ENCODE assay signal across 13 mouse cellular contexts in genomic region chr9:96730311-96730625, GRCm38 (mm10). TPM values are rescaled to one million over a fixed set of nuclear protein-coding genes. Genes with fewer than 3 reads are reported as not detected.
DNase-seq lines count a peak whose midpoint lies in the region; ATAC-seq and TF ChIP-seq lines count a peak whose summit lies in the region.
"Had no signal": no experiment of that assay in that cellular context is flagged by ENCODE, and none has a peak within 500 bp of the region (broad histone marks: within the 10 kb centered on the region; RNA-seq: fewer than 3 reads in every experiment).

No protein-coding gene starts in this region.

- H3K9ac ChIP-seq in heart, embryonic 15.5 days, result no peak overlapping the region
- peak overlapping the region; percentile 99 for H3K9ac ChIP-seq in CH12.LX (ENCODE audit: insufficient read depth, low read depth)
- no peak overlapping the region for H3K9ac ChIP-seq in midbrain, embryonic 11.5 days (ENCODE audit: low read length)
- no peak overlapping the region for H3K9ac ChIP-seq in kidney, embryonic 15.5 days
- H3K9ac ChIP-seq: limb, embryonic 13.5 days had no signal

- no peak for DNase-seq in heart, adult 8-10 months (ENCODE audit: low spot score)
- DNase-seq in CH12.LX (ENCODE audit: extremely low read depth), result no peak
- no peak for DNase-seq in midbrain, embryonic 11.5 days (ENCODE audit: low spot score, missing footprints)
- no peak for DNase-seq in kidney, postnatal 14 days
- DNase-seq in kidney, adult 9 months, result no peak
- DNase-seq: cerebellum, adult 8-10 months; kidney, adult 2 months; lung, postnatal 10 days; thymus, adult 18-20 months had no signal

- WGBS in heart, embryonic 15.5 days, result 76% methylated on average over 2 of the region's 2 CpGs
- WGBS in midbrain, embryonic 11.5 days, result 76% methylated on average over 2 of the region's 2 CpGs
- WGBS in kidney, embryonic 15.5 days, result 80% methylated on average over 2 of the region's 2 CpGs

- TF ChIP-seq POLR2A in CH12.LX (IDR thresholded peaks at IDR 0.05; ENCODE audit: low read depth, low read length), result no peak

- no peaks in the 10 kb centered on the region for H3K27me3 ChIP-seq in heart, embryonic 15.5 days
- H3K27me3 ChIP-seq in CH12.LX (replicated peaks), result no peaks in the 10 kb centered on the region
- peaks cover 8% of the 10 kb centered on the region; the same call in 1 of the 2 replicates for H3K27me3 ChIP-seq in midbrain, embryonic 11.5 days (ENCODE audit: control insufficient read depth, insufficient read depth, low read length)
- H3K27me3 ChIP-seq in kidney, embryonic 15.5 days, result no peaks in the 10 kb centered on the region
- H3K27me3 ChIP-seq: limb, embryonic 13.5 days had no signal

- dilution Hi-C loops in CH12.LX (cut with MboI; ENCODE audit: extremely low pct_ligation_motif_present, extremely low pct_unique_long_range_greater_than_20kb, low sequenced_read_pairs), result no loop called here

- ATAC-seq in heart, embryonic 15.5 days (replicated peaks; ENCODE audit: insufficient number of reproducible peaks, insufficient read depth, low FRiP score, low read depth), result no peak
- ATAC-seq in midbrain, embryonic 11.5 days (ENCODE audit: low FRiP score), result no peak
- ATAC-seq in kidney, embryonic 15.5 days (replicated peaks; ENCODE audit: low FRiP score), result no peak

- H3K4me1 ChIP-seq in heart, embryonic 15.5 days (replicated peaks), result peaks cover 63% of the 10 kb centered on the region
- H3K4me1 ChIP-seq in CH12.LX (ENCODE audit: control insufficient read depth in 1 of 2, insufficient read depth in 2 of 2), result peaks cover 27 to 74% of the 10 kb centered on the region in 2 experiments
- peaks cover 19% of the 10 kb centered on the region for H3K4me1 ChIP-seq in brown adipose tissue, adult 24 weeks (ENCODE audit: control insufficient read depth, insufficient read depth, insufficient read length, low read length)
- H3K4me1 ChIP-seq in midbrain, embryonic 11.5 days (ENCODE audit: control insufficient read depth, insufficient read depth, low read length), result peaks cover 35% of the 10 kb centered on the region
- peaks cover 46% of the 10 kb centered on the region for H3K4me1 ChIP-seq in kidney, embryonic 15.5 days

- no peak for TF ChIP-seq CTCF in CH12.LX (conservative IDR thresholded peaks at IDR 0.05 in 1 of 2, IDR thresholded peaks at IDR 0.05 in 1 of 2; ENCODE audit: low read depth in 2 of 2, low read length in 2 of 2)

- no peaks in the 10 kb centered on the region for H3K9me3 ChIP-seq in heart, embryonic 15.5 days (replicated peaks)
- no peaks in the 10 kb centered on the region for H3K9me3 ChIP-seq in CH12.LX (replicated peaks; ENCODE audit: low read length)
- H3K9me3 ChIP-seq in midbrain, embryonic 11.5 days (ENCODE audit: control insufficient read depth, low read length), result no peaks in the 10 kb centered on the region
- no peaks in the 10 kb centered on the region for H3K9me3 ChIP-seq in kidney, embryonic 15.5 days (replicated peaks)
- H3K9me3 ChIP-seq: limb, embryonic 13.5 days had no signal

- no peak for TF ChIP-seq EP300 in CH12.LX (IDR thresholded peaks at IDR 0.05; ENCODE audit: low read length)

- in situ Hi-C loops in CH12.LX (cut with MboI; ENCODE audit: low pct_ligation_motif_present, low pct_unique_long_range_greater_than_20kb, low sequenced_read_pairs), result no loop called here

- peaks cover 84% of the 10 kb centered on the region for H3K79me2 ChIP-seq in CH12.LX (replicated peaks; ENCODE audit: control insufficient read depth, extremely low read depth, insufficient read depth, poor library complexity, severe bottlenecking)

- H3K4me2 ChIP-seq in heart, embryonic 15.5 days, result no peak overlapping the region
- H3K4me2 ChIP-seq in CH12.LX (ENCODE audit: insufficient read depth, low read depth, poor library complexity, severe bottlenecking), result peak overlapping the region; percentile 84
- H3K4me2 ChIP-seq in midbrain, embryonic 11.5 days, result 0 out of 2 replicates have a peak overlapping the region, but pooled peaks have one; percentile 11
- no peak overlapping the region for H3K4me2 ChIP-seq in kidney, embryonic 15.5 days
- H3K4me2 ChIP-seq: limb, embryonic 13.5 days had no signal

- peak overlapping the region; percentile 51; the same call in 1 of the 2 replicates for H3K27ac ChIP-seq in heart, embryonic 15.5 days
- H3K27ac ChIP-seq in CH12.LX (ENCODE audit: insufficient read depth, low read depth), result peak overlapping the region; percentile 91
- peak overlapping the region; percentile 56 for H3K27ac ChIP-seq in brown adipose tissue, adult 24 weeks (replicated peaks; ENCODE audit: low read depth, low read length)
- H3K27ac ChIP-seq in midbrain, embryonic 11.5 days (ENCODE audit: low read depth, low read length), result no peak overlapping the region
- H3K27ac ChIP-seq in kidney, embryonic 15.5 days, result no peak overlapping the region
- H3K27ac ChIP-seq: limb, embryonic 13.5 days had no signal

- no peak overlapping the region for H3K4me3 ChIP-seq in heart, embryonic 15.5 days
- H3K4me3 ChIP-seq in CH12.LX (replicated peaks in 1 of 3; ENCODE audit: low read depth in 2 of 3, low read length in 2 of 3, poor library complexity in 1 of 3), result peak overlapping the region in 2 of 3 experiments; percentile 47 to 65
- H3K4me3 ChIP-seq in brown adipose tissue, adult 24 weeks (ENCODE audit: insufficient read depth, low read depth, low read length), result no peak overlapping the region
- no peak overlapping the region for H3K4me3 ChIP-seq in midbrain, embryonic 11.5 days (ENCODE audit: low read depth, low read length)
- no peak overlapping the region for H3K4me3 ChIP-seq in kidney, embryonic 15.5 days (replicated peaks)
- H3K4me3 ChIP-seq: limb, embryonic 13.5 days had no signal

- TF ChIP-seq RAD21 in CH12.LX (IDR thresholded peaks at IDR 0.05; ENCODE audit: low read depth, low read length), result no peak

- no peaks in the 10 kb centered on the region for H3K36me3 ChIP-seq in heart, embryonic 15.5 days
- H3K36me3 ChIP-seq in CH12.LX (replicated peaks in 1 of 2; ENCODE audit: control insufficient read depth in 1 of 2, insufficient read depth in 1 of 2, low read length in 1 of 2), result peaks cover 25 to 90% of the 10 kb centered on the region in 2 experiments
- no peaks in the 10 kb centered on the region for H3K36me3 ChIP-seq in midbrain, embryonic 11.5 days (ENCODE audit: control insufficient read depth, insufficient read depth, low read length)
- no peaks in the 10 kb centered on the region for H3K36me3 ChIP-seq in kidney, embryonic 15.5 days
- H3K36me3 ChIP-seq: limb, embryonic 13.5 days had no signal

TF ChIP-seq in CH12.LX, 34 proteins besides CTCF, POLR2A, EP300 and RAD21:
- TF ChIP-seq MAX (IDR thresholded peaks at IDR 0.05; ENCODE audit: low read length) (no peak), ZMIZ1 (IDR thresholded peaks at IDR 0.05; ENCODE audit: low read depth, low read length) (no peak), CHD2 (IDR thresholded peaks at IDR 0.05; ENCODE audit: low read length) (no peak), ELF1 (IDR thresholded peaks at IDR 0.05; ENCODE audit: low read depth, low read length) (no peak), IRF4 (IDR thresholded peaks at IDR 0.05; ENCODE audit: low read depth, low read length) (no peak), JUND (conservative IDR thresholded peaks at IDR 0.05; ENCODE audit: low read depth, low read length) (no peak), PAX5 (IDR thresholded peaks at IDR 0.05; ENCODE audit: low read length) (no peak), USF1 (IDR thresholded peaks at IDR 0.05; ENCODE audit: low read depth, low read length) (no peak), KAT2A (IDR thresholded peaks at IDR 0.05; ENCODE audit: insufficient replicate concordance, low read length) (no peak), SMC3 (IDR thresholded peaks at IDR 0.05; ENCODE audit: low read depth, low read length) (no peak), MYC (IDR thresholded peaks at IDR 0.05; ENCODE audit: low read depth, low read length) (no peak), MAZ (IDR thresholded peaks at IDR 0.05; ENCODE audit: low read depth, low read length) (no peak), RCOR1 (conservative IDR thresholded peaks at IDR 0.05; ENCODE audit: low read depth, low read length) (no peak), HCFC1 (IDR thresholded peaks at IDR 0.05; ENCODE audit: low read depth, low read length) (no peak), MXI1 (IDR thresholded peaks at IDR 0.05; ENCODE audit: low read depth, low read length) (no peak), JUN (IDR thresholded peaks at IDR 0.05; ENCODE audit: insufficient read depth, low read depth, low read length) (no peak), POLR2AphosphoS2 (IDR thresholded peaks at IDR 0.05; ENCODE audit: low read depth, low read length) (no peak), ZKSCAN1 (IDR thresholded peaks at IDR 0.05; ENCODE audit: borderline replicate concordance, low read depth, low read length) (no peak), USF2 (conservative IDR thresholded peaks at IDR 0.05; ENCODE audit: low read depth, low read length) (no peak)
TF ChIP-seq in CH12.LX: peak in this region for 0.

RNA-seq across cellular contexts. Expression of gene Zbtb38, which starts 22.4 kb away (rescaled TPM):
- 28.7 and 29.8 TPM in 2 replicates for polyA plus RNA-seq in heart, embryonic 15.5 days (2015; fragmentation: Nextera tagmentation; extraction: Ambion mirVana)
- 10 to 100 TPM; 38.8 to 42.4 (median 40.8) TPM for total RNA-seq in heart, adult 8-10 months (2022)
- total RNA-seq in CH12.LX (2012; rRNA removed) (83.6 and 102 TPM in 2 replicates), CH12.LX (2014; rRNA removed) (67.9 and 68.8 TPM in 2 replicates)
- 51.7 and 53.0 TPM in 2 replicates for polyA plus RNA-seq in CH12.LX (2012; ENCODE audit: insufficient read length, low read depth)
- 16.8 and 18.7 TPM in 2 replicates for polyA plus RNA-seq in brown adipose tissue, adult 24 weeks (2012; ENCODE audit: insufficient read depth, insufficient read length, missing spikeins)
- polyA plus RNA-seq in midbrain, embryonic 11.5 days (2014; fragmentation: Nextera tagmentation; extraction: Ambion mirVana), result 11.3 and 11.9 TPM in 2 replicates
- 20.6 TPM in 2 replicates for polyA plus RNA-seq in kidney, embryonic 15.5 days (2015; fragmentation: Nextera tagmentation; extraction: Ambion mirVana)

Comparison
In these comparisons a context has a peak if more than half of its experiments do, and no peak if none do; other contexts are left out.
1. H3K27ac ChIP-seq: peak in heart, embryonic 15.5 days (single experiment), CH12.LX (single experiment) and brown adipose tissue, adult 24 weeks (single experiment); none in midbrain, embryonic 11.5 days (single experiment) and kidney, embryonic 15.5 days (single experiment).
2. H3K4me2 ChIP-seq: peak in CH12.LX (single experiment) and midbrain, embryonic 11.5 days (single experiment); none in heart, embryonic 15.5 days (single experiment) and kidney, embryonic 15.5 days (single experiment).
3. H3K4me3 ChIP-seq: peak in CH12.LX (2 of 3); none in heart, embryonic 15.5 days (single experiment), brown adipose tissue, adult 24 weeks (single experiment), midbrain, embryonic 11.5 days (single experiment) and kidney, embryonic 15.5 days (single experiment).